Mouse (Mus musculus): Measurements from ENCODE around the gene Adam8. TPM values are rescaled to one million over a fixed set of nuclear protein-coding genes. Genes with fewer than 3 reads are reported as not detected.

The Adam8 gene
- polyA plus RNA-seq, 1 experiment from 2014 or later: 2.8 TPM

GRCm38 (mm10) chr7:139970979-139971378, 21.4 kb downstream of the Adam8 start:
- H3K4me1 ChIP-seq (ENCODE audit: control insufficient read depth, insufficient read depth, low read length): no peaks in the 10 kb centered on the region
- no peak overlapping the region for H3K4me3 ChIP-seq (ENCODE audit: low read length)
- H3K27ac ChIP-seq (ENCODE audit: low read length): no peak overlapping the region
- no peak overlapping the region for H3K9ac ChIP-seq (ENCODE audit: low read length)
- no peak for ATAC-seq (replicated peaks; ENCODE audit: extremely low read depth, insufficient read depth, low FRiP score)
- no peak overlapping the region for H3K4me2 ChIP-seq (ENCODE audit: low read depth, low read length)
- no peaks in the 10 kb centered on the region for H3K36me3 ChIP-seq (ENCODE audit: control insufficient read depth, insufficient read depth)
- H3K9me3 ChIP-seq (replicated peaks; ENCODE audit: control insufficient read depth, low read length): no peaks in the 10 kb centered on the region
- peaks cover 8% of the 10 kb centered on the region for H3K27me3 ChIP-seq (ENCODE audit: control insufficient read depth, insufficient read depth, low read length)
- 72% methylated on average over 5 of the region's 5 CpGs for WGBS

GRCm38 (mm10) chr7:139970216-139970919, 22.0 kb downstream of the Adam8 start:
- no peak overlapping the region for H3K4me2 ChIP-seq (ENCODE audit: low read depth, low read length)
- WGBS: 85% methylated on average over 10 of the region's 10 CpGs
- ATAC-seq (replicated peaks; ENCODE audit: extremely low read depth, insufficient read depth, low FRiP score): no peak
- H3K27ac ChIP-seq (ENCODE audit: low read length): no peak overlapping the region
- no peaks in the 10 kb centered on the region for H3K4me1 ChIP-seq (ENCODE audit: control insufficient read depth, insufficient read depth, low read length)
- no peaks in the 10 kb centered on the region for H3K36me3 ChIP-seq (ENCODE audit: control insufficient read depth, insufficient read depth)
- no peaks in the 10 kb centered on the region for H3K9me3 ChIP-seq (replicated peaks; ENCODE audit: control insufficient read depth, low read length)
- H3K9ac ChIP-seq (ENCODE audit: low read length): no peak overlapping the region
- peaks cover 8% of the 10 kb centered on the region for H3K27me3 ChIP-seq (ENCODE audit: control insufficient read depth, insufficient read depth, low read length)
- H3K4me3 ChIP-seq (ENCODE audit: low read length): no peak overlapping the region

GRCm38 (mm10) chr7:139969348-139970130, 22.8 kb downstream of the Adam8 start:
- ATAC-seq (replicated peaks; ENCODE audit: extremely low read depth, insufficient read depth, low FRiP score): no peak
- H3K36me3 ChIP-seq (ENCODE audit: control insufficient read depth, insufficient read depth): no peaks in the 10 kb centered on the region
- H3K9me3 ChIP-seq (replicated peaks; ENCODE audit: control insufficient read depth, low read length): no peaks in the 10 kb centered on the region
- 46% methylated on average over 10 of the region's 10 CpGs for WGBS
- H3K27ac ChIP-seq (ENCODE audit: low read length): no peak overlapping the region
- no peak overlapping the region for H3K4me2 ChIP-seq (ENCODE audit: low read depth, low read length)
- H3K9ac ChIP-seq (ENCODE audit: low read length): no peak overlapping the region
- H3K4me1 ChIP-seq (ENCODE audit: control insufficient read depth, insufficient read depth, low read length): no peaks in the 10 kb centered on the region
- H3K27me3 ChIP-seq (ENCODE audit: control insufficient read depth, insufficient read depth, low read length): peaks cover 8% of the 10 kb centered on the region
- H3K4me3 ChIP-seq (ENCODE audit: low read length): no peak overlapping the region

GRCm38 (mm10) chr7:139968428-139968827, 23.9 kb downstream of the Adam8 start:
- H3K9me3 ChIP-seq (replicated peaks; ENCODE audit: control insufficient read depth, low read length): no peaks in the 10 kb centered on the region
- no peak overlapping the region for H3K4me2 ChIP-seq (ENCODE audit: low read depth, low read length)
- no peaks in the 10 kb centered on the region for H3K36me3 ChIP-seq (ENCODE audit: control insufficient read depth, insufficient read depth)
- no peak for ATAC-seq (replicated peaks; ENCODE audit: extremely low read depth, insufficient read depth, low FRiP score)
- no peaks in the 10 kb centered on the region for H3K4me1 ChIP-seq (ENCODE audit: control insufficient read depth, insufficient read depth, low read length)
- H3K27ac ChIP-seq (ENCODE audit: low read length): no peak overlapping the region
- no peak overlapping the region for H3K4me3 ChIP-seq (ENCODE audit: low read length)
- WGBS: 55% methylated on average over 5 of the region's 5 CpGs
- peaks cover 8% of the 10 kb centered on the region for H3K27me3 ChIP-seq (ENCODE audit: control insufficient read depth, insufficient read depth, low read length)
- no peak overlapping the region for H3K9ac ChIP-seq (ENCODE audit: low read length)

GRCm38 (mm10) chr7:139967175-139967574, 25.2 kb downstream of the Adam8 start:
- Histone ChIP-seq H3K4me3 (ENCODE audit: low read length) (no peak overlapping the region), H3K4me2 (ENCODE audit: low read depth, low read length) (no peak overlapping the region), H3K4me1 (ENCODE audit: control insufficient read depth, insufficient read depth, low read length) (no peaks in the 10 kb centered on the region), H3K9me3 (replicated peaks; ENCODE audit: control insufficient read depth, low read length) (no peaks in the 10 kb centered on the region), H3K9ac (ENCODE audit: low read length) (no peak overlapping the region), H3K27me3 (ENCODE audit: control insufficient read depth, insufficient read depth, low read length) (peaks cover 8% of the 10 kb centered on the region), H3K36me3 (ENCODE audit: control insufficient read depth, insufficient read depth) (no peaks in the 10 kb centered on the region), H3K27ac (ENCODE audit: low read length) (no peak overlapping the region)
- 20% methylated on average over 4 of the region's 4 CpGs for WGBS
- ATAC-seq (replicated peaks; ENCODE audit: extremely low read depth, insufficient read depth, low FRiP score): no peak

GRCm38 (mm10) chr7:139963814-139964213, 28.5 kb downstream of the Adam8 start:
- H3K27ac ChIP-seq (ENCODE audit: low read length): no peak overlapping the region
- no peak overlapping the region for H3K4me2 ChIP-seq (ENCODE audit: low read depth, low read length)
- H3K4me1 ChIP-seq (ENCODE audit: control insufficient read depth, insufficient read depth, low read length): no peaks in the 10 kb centered on the region
- H3K4me3 ChIP-seq (ENCODE audit: low read length): no peak overlapping the region
- H3K36me3 ChIP-seq (ENCODE audit: control insufficient read depth, insufficient read depth): no peaks in the 10 kb centered on the region
- peaks cover 11% of the 10 kb centered on the region for H3K27me3 ChIP-seq (ENCODE audit: control insufficient read depth, insufficient read depth, low read length)
- no peak overlapping the region for H3K9ac ChIP-seq (ENCODE audit: low read length)
- 48% methylated on average over 4 of the region's 4 CpGs for WGBS
- no peaks in the 10 kb centered on the region for H3K9me3 ChIP-seq (replicated peaks; ENCODE audit: control insufficient read depth, low read length)
- no peak for ATAC-seq (replicated peaks; ENCODE audit: extremely low read depth, insufficient read depth, low FRiP score)

GRCm38 (mm10) chr7:139961141-139961540, 31.2 kb downstream of the Adam8 start:
- ATAC-seq (replicated peaks; ENCODE audit: extremely low read depth, insufficient read depth, low FRiP score): no peak

GRCm38 (mm10) chr7:139957958-139958357, 34.4 kb downstream of the Adam8 start:
- Histone ChIP-seq H3K27me3 (ENCODE audit: control insufficient read depth, insufficient read depth, low read length) (peaks cover 9% of the 10 kb centered on the region), H3K4me2 (ENCODE audit: low read depth, low read length) (no peak overlapping the region), H3K9me3 (replicated peaks; ENCODE audit: control insufficient read depth, low read length) (no peaks in the 10 kb centered on the region), H3K4me3 (ENCODE audit: low read length) (no peak overlapping the region), H3K4me1 (ENCODE audit: control insufficient read depth, insufficient read depth, low read length) (peaks cover 4% of the 10 kb centered on the region), H3K9ac (ENCODE audit: low read length) (no peak overlapping the region), H3K27ac (ENCODE audit: low read length) (no peak overlapping the region), H3K36me3 (ENCODE audit: control insufficient read depth, insufficient read depth) (no peaks in the 10 kb centered on the region)
- no peak for ATAC-seq (replicated peaks; ENCODE audit: extremely low read depth, insufficient read depth, low FRiP score)
- 24% methylated on average over 11 of the region's 11 CpGs for WGBS

More at GRCm38 (mm10) chr7:139961141-139961540, 31.2 kb downstream of the Adam8 start:
- Histone ChIP-seq H3K9ac (ENCODE audit: low read length) (no peak overlapping the region), H3K4me2 (ENCODE audit: low read depth, low read length) (no peak overlapping the region), H3K9me3 (replicated peaks; ENCODE audit: control insufficient read depth, low read length) (no peaks in the 10 kb centered on the region), H3K27me3 (ENCODE audit: control insufficient read depth, insufficient read depth, low read length) (peaks cover 9% of the 10 kb centered on the region), H3K27ac (ENCODE audit: low read length) (no peak overlapping the region), H3K4me3 (ENCODE audit: low read length) (no peak overlapping the region), H3K4me1 (ENCODE audit: control insufficient read depth, insufficient read depth, low read length) (peaks cover 4% of the 10 kb centered on the region), H3K36me3 (ENCODE audit: control insufficient read depth, insufficient read depth) (no peaks in the 10 kb centered on the region)
- 81% methylated on average over 10 of the region's 10 CpGs for whole genome bisulfite sequencing

GRCm38 (mm10) chr7:139957437-139957836, 34.9 kb downstream of the Adam8 start:
- H3K27me3 ChIP-seq (ENCODE audit: control insufficient read depth, insufficient read depth, low read length): peaks cover 9% of the 10 kb centered on the region
- H3K9me3 ChIP-seq (replicated peaks; ENCODE audit: control insufficient read depth, low read length): no peaks in the 10 kb centered on the region
- WGBS: 42% methylated on average over 11 of the region's 11 CpGs
- no peak overlapping the region for H3K4me2 ChIP-seq (ENCODE audit: low read depth, low read length)
- ATAC-seq (replicated peaks; ENCODE audit: extremely low read depth, insufficient read depth, low FRiP score): no peak
- H3K4me3 ChIP-seq (ENCODE audit: low read length): no peak overlapping the region
- H3K9ac ChIP-seq (ENCODE audit: low read length): no peak overlapping the region
- H3K36me3 ChIP-seq (ENCODE audit: control insufficient read depth, insufficient read depth): no peaks in the 10 kb centered on the region
- H3K27ac ChIP-seq (ENCODE audit: low read length): no peak overlapping the region
- H3K4me1 ChIP-seq (ENCODE audit: control insufficient read depth, insufficient read depth, low read length): peaks cover 4% of the 10 kb centered on the region

Data from heart, embryonic 16.5 days (tissue).